Mouse (Mus musculus) embryo, embryonic 10.5 days (tissue): ENCODE data around the gene Ice2.

ENCODE experiments used
- DNase-seq: peaks from one replicate; pipeline ENCODE4 v3.0.0-alpha.2; 2015; ENCODE audit warnings: low spot score

Gene Ice2

DNA sequence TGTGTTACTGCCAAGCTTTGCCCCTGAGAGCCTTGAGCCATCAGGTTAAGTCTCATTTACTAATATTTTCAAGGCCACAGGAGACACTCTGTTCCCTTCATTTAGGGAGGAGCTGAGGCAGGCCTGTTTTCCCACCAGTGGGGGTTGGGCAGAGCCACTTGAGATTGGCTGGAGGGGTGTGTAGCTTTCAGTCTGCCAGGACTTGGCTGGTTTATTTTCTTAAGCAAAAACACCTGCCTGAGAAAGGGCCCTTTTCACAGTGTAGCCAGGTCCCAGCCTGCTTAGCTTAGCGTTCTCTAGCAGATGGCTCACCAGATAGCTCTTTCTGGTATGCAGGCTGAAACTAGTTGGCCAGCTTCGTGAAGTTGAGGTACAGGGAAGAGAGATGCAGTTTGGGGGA is 61.3 kb downstream of the Ice2 start:
- peak; percentile 73 for DNase-seq

DNA sequence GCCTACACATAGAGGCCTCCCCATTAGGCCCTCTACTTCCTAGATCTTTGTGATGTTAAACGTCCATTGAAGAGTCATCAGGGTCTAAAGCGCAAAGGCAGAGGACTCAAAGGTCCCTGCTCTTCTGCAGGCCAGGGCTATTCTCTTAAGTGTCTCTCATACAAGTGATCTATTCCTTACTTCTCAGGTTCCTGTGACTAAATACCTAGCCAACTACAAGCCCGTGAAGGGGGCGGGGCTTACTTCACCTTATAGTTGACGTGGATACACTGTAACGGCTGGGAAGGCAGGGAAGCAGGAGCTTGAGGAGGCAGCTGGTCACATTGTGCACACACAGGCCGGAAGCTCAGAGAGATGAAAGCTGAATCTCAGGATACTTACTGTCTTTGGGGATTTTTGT is 62.2 kb downstream of the Ice2 start:
- no peak for DNase-seq

DNA sequence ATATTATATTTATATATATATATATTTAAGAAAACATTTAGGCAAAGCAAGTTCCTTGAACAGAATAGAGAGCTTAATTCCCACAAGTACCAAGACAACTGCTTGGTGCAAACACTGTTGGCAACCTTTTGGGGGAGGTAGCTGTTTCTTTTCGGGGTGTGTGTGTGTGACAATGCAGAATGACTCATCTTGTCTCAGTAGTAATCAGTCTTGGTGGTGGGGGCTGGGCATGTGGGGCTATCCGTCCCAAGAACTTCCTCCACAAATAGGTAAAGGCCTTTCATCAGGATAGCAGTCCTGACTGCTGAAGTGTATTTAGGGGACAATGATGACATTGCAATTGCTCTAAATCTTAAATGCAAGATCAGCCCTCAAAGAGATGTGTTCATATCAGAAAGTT is 65.3 kb downstream of the Ice2 start:
- no peak for DNase-seq

DNA sequence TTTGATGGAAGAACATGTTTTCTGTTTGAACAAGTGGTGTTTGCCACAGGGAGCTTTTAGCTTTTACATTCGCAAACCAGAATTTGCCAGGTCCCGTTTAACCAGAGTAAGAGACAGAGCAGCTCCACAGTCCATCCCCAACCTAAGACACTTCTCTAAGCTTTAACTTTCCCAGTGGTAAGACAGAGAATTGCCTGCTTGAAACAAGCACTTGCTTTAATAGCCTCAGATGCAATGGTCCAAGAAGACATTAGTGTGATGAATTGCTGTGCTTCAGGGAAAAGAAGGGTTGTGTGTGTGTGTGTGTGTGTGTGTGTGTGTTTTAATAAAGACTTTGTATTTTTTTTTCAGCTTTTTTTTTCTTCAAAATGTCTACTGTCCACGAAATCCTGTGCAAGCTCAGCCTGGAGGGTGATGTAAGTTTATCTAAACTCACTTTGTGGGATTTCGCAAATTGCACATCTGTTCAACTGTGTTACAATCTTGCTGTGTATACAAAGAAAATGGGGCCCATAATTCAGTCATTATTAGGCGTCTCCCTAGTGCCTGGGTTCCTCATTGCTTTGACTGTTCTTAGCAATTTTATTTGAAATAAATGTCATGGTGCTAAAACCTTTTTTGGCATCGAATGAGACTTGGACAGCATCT is 66.5 kb downstream of the Ice2 start:
- no peak for DNase-seq

DNA sequence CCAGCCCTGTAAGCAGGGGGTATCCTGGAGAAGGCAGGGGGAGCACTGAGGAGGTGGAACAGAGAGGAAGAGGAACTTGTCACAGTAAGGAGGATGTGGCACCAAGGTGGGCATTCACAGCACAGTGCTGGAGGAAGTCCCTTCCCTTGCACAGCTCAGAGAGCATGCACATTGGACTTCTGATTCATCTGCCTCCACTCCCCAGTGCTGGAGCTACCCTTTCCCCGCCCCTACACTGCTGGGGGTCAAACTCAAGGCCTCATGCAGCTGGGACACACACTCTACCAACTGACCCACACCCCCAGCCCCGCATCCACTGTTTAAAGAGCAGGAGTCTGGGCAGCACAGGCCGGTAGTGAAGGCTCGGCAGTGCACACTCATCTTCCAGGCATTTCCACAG is 68.4 kb downstream of the Ice2 start:
- DNase-seq = no peak

DNA sequence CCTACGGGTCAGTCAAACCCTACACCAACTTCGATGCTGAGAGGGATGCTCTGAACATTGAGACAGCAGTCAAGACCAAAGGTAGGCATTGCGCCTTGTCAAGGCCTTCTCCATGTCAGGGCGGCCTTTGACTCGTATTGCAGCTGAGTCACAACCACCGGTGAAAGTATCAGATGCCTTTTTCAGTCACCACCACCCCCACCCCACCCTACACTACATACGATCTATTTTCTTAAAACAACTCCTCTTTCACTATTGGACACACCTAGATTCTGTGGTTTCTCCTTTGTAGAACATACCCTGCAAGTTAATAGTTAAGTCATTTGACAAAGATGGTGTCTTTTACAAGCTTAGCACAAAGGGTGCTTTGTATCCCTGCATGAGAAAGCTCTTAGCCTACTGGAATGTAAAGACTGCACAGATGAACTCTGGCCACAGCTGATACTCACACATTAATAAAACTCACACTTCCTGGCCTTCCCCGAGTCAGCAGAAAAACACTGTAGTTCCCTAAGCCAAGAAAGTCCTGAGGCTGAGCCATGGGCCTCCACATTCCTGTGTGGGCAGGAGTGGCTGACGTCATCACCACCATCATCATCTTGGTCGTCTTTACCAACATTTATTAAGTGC is 69.7 kb downstream of the Ice2 start:
- DNase-seq = peak; percentile 45

DNA sequence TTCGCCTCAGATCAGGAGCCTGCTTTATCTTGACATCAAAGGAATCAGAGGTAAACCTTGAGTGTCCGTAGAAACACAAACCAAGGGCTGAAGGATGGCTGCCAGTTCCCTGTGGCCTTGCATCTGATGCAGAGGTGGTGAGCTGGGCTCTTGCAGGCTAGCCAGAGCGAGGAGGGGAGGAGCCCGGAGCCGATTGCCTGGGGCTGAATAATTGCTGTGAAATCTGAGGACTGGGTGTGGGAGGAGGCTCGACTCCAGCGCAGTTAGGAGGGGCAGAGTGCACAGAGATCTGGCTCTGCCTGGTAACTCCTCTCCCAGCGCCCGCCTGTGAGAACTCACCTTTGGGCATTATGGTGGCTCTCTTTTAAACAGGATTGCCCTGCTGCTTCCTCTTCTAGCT is 71.3 kb downstream of the Ice2 start:
- DNase-seq = peak; percentile 89

DNA sequence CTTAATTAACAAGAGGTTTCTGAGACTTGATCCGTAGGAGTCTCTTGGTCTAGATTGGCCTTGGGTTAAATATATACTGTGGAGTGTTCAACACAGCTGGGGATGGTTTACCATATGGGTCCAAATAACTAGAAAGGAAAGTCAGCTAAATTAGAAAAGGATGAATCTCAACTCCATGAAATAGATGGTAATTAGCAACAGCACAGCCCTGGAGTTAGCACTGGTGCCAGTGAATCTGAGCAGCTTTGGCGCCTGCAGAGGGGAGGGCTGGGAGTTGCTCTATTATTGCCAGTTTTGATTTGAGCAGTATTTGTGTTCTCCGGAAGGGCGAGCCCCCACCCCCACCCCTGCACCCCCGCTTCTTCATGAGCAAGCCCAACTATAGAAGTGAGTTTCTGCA is 72.7 kb downstream of the Ice2 start:
- DNase-seq = no peak

DNA sequence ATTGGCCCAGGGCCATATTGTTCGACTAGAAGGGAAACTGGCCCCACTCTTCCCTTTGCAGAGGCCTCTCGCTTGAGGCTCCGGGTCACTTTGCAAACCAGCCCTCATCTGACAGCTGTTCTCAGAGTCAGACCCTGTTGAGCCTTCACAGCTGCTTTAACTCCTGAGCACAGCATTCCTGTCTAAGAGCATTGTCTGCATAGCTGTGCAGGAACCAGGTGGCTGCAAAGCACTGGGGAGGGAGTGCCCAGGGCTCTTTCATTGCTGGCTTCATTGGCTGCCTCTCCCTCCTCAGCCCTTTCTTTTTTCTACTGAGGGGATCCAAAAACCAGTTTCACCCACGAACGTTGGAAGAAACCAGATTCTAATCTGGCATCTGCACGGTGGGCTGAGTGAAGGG is 73.2 kb downstream of the Ice2 start:
- peak; percentile 65 for DNase-seq

DNA sequence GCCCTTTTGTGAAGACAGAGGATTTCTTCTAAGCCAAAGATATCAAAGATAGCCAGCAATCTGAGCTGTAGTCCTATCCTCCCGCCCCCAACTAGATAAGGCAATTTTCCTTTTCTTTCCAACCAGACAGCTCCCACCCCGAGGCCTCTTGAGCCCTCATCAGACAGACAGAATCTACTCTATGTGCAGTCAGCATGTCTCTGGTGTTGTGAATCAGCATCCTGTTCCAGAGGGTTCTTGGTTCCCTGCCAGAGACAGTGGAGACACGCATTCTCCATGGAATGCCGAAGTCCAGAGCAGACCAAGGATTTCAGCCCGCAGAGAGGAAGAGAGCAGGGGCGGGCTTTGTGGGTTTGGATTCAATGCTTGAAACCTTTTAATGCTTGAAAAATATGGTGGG is 75.0 kb downstream of the Ice2 start:
- DNase-seq = no peak

DNA sequence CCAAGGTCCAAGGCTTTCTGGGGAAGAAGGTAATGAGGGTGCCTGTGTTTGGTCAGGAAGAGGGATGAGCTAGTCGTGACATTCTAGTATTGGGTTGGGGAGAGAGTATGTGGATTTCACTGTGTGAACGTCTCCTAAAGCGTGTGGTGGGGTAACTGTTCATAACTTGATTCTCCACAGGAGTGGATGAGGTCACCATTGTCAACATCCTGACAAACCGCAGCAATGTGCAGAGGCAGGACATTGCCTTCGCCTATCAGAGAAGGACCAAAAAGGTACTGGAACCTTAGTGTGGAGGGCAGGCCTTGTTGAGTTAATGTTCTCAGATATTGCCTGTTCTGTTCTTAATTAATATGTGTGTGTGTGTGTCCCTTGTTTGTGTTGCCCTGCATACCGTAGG is 78.2 kb downstream of the Ice2 start:
- DNase-seq = no peak

DNA sequence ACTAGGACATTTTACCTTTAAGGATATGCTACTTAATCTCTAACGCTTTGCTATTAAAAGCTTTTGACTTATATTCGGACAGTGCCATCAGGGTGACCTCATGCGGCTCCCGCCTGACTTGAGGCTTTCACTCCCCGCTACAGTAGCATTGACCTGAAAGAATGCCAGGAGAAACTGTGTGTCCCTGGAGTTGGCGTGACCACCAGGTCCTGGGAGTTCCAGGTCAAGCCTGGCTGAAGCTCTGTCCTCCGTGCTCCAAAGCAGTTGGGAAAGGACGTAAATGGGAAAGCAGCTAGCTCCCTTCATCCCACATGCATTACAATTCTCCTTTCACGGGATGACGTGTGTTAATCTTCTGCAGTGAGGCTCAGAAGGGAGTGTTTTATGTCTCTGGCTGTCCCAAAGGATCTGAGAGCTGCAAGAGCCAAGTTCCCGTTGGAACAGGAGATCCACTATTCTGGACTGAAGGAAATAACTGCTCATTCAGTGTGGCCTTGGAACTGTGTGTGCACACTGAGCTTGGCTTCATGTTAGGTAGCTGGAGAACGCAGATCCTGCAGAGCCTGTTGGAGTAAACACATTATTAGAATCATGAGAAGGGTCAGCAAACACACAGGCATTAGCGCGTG is 79.6 kb downstream of the Ice2 start:
- no peak for DNase-seq

DNA sequence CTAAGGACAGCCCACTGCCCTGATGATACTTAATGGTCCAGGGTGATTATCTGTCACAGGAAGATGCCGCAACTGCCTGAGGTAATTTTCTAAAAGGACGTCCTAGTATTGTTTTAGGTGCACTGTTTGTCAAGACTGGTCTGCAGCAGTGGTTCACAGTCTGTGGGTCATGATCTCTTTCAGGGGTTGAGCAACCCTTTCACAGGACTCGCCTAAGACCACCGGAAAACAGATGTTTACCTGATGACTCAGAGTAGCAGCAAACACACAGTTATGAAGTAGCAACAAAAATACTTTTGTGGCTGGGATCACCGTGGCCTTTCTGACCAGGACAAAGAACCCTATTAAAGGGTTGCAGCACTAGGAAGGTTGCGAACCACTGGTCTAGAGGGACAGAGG is 80.1 kb downstream of the Ice2 start:
- no peak for DNase-seq

DNA sequence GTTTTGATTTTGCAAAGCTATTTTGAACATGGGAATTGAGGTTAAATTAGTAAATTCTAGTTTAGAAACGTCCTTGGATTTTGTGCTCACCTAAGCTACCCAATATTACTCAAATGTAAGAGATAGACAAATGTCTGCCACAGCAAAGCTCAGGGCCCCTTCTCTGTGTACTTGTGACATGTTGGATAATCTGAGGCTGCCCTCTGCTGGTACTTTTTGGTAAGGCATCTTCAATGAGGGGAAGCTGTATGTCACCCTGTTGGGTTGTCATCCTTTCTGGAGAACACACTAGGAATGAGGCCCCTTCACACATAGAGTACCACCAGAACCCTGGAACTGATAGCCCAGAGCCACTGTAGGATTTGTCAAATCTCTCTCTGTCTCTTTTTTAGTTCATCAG is 82.6 kb downstream of the Ice2 start:
- peak; percentile 94 for DNase-seq
